Mouse (Mus musculus) intestine, embryonic 16.5 days (tissue): ENCODE results near the gene Stra8. TPM values are rescaled to one million over a fixed set of nuclear protein-coding genes. Genes with fewer than 3 reads are reported as not detected.

Source experiments
- ATAC-seq: fragments of 200-750 bp; cut with Nextera tagmentation; 2 replicates; pipeline ENCODE4 v1.8.0; 2017; ENCODE audit warnings: moderate TSS enrichment, moderate library complexity
- H3K27ac ChIP-seq: fragments of 300-500 bp; sonication (generic); 2 replicates; pipeline ENCODE4 v1.5.1; 2014; ENCODE audit warnings: mild to moderate bottlenecking, low read length
- H3K27me3 ChIP-seq: fragments of 300-500 bp; sonication (generic); replicated peaks from 2 replicates; pipeline ENCODE4 v1.6.1; 2014; ENCODE audit warnings: low read length, control low read depth, mixed read lengths; ENCODE audit not compliant: control insufficient read depth, insufficient read depth
- H3K36me3 ChIP-seq: fragments of 300-500 bp; sonication (generic); 2 replicates; pipeline ENCODE4 v1.6.1; 2014; ENCODE audit warnings: low read length, control low read depth; ENCODE audit not compliant: control insufficient read depth, insufficient read depth
- H3K4me1 ChIP-seq: fragments of 300-500 bp; sonication (generic); 2 replicates; pipeline ENCODE4 v1.6.1; 2014; ENCODE audit warnings: low read length, control low read depth, mixed read lengths; ENCODE audit not compliant: control insufficient read depth, insufficient read depth
- H3K4me2 ChIP-seq: fragments of 300-500 bp; sonication (generic); 2 replicates; pipeline ENCODE4 v1.6.1; 2014; ENCODE audit warnings: low read depth, low read length, control low read depth
- H3K4me3 ChIP-seq: fragments of 300-500 bp; sonication (generic); 2 replicates; pipeline ENCODE4 v1.5.1; 2014; ENCODE audit warnings: mild to moderate bottlenecking, low read length
- H3K9ac ChIP-seq: fragments of 300-500 bp; sonication (generic); 2 replicates; pipeline ENCODE4 v1.6.1; 2014; ENCODE audit warnings: low read depth, low read length
- H3K9me3 ChIP-seq: fragments of 300-500 bp; sonication (generic); 2 replicates; pipeline ENCODE4 v1.6.1; 2016; ENCODE audit warnings: low read length, control low read depth; ENCODE audit not compliant: control insufficient read depth
- WGBS: fragments of 180-500 bp; shearing (Covaris S2); extraction: QIAGEN DNeasy Blood & Tissue Kit; methylation state at CpG from one replicate; pipeline ENCODE4 v1.1.7; 2014; 5-methylcytosine and 5-hydroxymethylcytosine counted together
- polyA plus RNA-seq: library from polyadenylated mRNA; unstranded; fragments of >200 nt; fragmentation: Nextera tagmentation; extraction: Ambion mirVana; gene quantifications from 2 replicates; pipeline ENCODE4 v1.2.1, GENCODE M21; 2015

Stra8 gene
- polyA plus RNA-seq, 1 experiment from 2014 or later = not detected

DNA sequence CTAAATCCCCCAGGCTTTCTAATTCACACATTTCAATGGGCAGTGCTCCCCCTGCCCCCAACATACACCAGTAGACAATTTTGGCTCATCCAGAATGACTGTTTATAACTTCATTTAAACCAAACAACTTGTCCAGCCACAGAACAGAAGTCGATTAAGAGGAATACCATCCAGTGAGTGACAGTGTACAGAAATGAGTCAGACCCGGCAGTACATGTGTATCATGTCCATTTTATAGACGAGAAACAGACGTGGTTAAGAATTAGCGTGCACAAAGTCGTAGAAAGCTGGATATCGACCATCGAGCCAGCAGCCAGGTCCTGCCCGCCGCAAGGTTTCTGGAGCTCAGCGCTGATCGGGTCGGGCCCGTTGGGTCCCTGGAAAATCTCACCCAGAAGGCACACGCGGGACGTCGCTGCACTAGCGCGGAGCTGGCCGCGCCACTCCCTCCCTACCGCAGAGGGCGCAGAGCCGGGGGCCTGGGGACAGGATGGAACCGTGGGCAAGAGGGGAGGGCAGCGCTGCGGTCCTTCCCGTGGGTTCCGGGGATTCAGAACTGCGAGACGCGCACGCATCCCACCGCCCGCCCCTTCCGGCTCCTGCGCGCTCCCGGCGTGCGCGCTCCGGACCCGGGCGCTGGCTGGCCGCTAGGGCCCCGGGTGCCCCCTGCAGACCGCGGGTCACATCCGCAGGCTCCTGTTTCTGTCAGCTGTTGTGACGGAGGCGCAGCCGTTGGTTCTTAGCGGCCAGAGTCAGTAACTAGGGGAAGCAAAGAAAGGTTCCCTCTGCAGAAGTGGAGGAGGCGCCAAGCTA, 42.2 kb upstream of the Stra8 start, which contains the start of gene Cyren:
Cyren (minus strand) TSS at position 552 of the 813 bp plus-strand sequence.
- WGBS = under 1% methylated on average over 56 of the region's 56 CpGs
- no peaks in the 10 kb centered on the region for H3K36me3 ChIP-seq

DNA sequence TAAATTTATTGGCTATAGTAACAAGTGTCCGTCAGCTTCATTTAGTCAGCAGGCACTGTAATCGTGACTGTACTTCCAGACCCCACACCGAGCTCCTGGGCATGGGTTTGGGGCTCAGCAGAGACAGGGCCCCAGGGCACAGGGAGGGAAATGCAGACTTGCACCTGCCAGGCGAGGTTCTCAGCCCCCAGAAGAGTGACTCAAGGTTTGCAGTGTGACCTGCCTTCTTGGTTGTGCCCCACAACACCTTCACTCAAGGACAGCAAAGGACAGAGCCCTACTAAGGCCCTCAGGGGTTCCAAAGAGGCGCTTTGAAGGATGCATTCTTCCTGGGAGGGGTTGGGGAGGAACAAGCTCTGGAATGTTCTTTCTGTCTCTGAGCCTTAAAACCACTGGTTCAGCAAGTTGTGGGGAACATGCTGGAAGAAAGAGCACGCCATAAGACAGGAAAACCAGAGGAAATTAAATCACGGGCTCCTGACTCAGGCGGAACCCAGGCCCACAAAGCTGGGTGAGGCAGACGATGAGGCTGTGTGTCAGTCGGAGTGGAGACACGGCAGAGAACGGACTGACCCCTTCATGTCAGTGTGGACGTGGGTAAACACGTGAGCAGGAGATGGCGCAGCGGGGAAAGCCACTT, 40.7 kb upstream of the Stra8 start:
- H3K27ac ChIP-seq = no peak overlapping the region

More for the DNA sequence above, 42.2 kb upstream of the Stra8 start, which contains the start of gene Cyren:
- Histone ChIP-seq H3K4me3 (peak within 1 kb of the TSS; percentile 75), H3K9me3 (no peaks in the 10 kb centered on the region), H3K9ac (peak within 1 kb of the TSS; percentile 93), H3K27ac (peak within 1 kb of the TSS; percentile 95), H3K27me3 (no peaks in the 10 kb centered on the region), H3K4me1 (peaks cover 27% of the 10 kb centered on the region), H3K4me2 (peak within 1 kb of the TSS; percentile 70)
- ATAC-seq = peak; percentile 89

DNA sequence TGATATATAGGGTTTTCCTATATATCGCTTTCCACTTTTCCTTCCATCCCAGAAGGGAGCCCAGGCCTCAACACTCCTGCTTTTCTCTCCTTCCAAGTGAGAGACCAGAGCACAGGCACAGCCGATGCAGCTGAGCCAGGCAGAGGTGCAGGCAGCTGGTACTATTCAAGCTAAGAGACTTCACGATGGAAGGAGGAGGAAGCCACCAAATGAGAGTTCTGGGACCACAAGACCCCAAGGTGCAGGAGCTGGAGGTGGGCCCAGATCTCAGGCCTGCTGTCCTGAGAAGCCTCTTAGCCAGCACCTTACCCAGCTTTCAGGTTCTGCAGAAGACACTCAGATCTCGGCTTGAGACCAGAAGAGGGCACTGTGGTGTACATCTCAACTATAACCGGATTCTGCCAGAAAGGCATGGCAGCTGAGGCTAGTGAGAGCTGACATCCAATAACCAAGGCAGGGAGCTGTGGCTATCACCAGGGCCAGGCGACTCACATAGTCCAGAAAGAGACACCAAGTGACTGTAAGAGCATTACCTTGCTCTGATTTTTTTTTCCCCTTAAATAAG, 40.0 kb upstream of the Stra8 start:
- WGBS = 58% methylated on average over 6 of the region's 6 CpGs
- H3K4me3 ChIP-seq = no peak overlapping the region
- no peak overlapping the region for H3K9ac ChIP-seq
- no peak for ATAC-seq
- H3K4me1 ChIP-seq = peaks cover 22% of the 10 kb centered on the region
- no peak overlapping the region for H3K4me2 ChIP-seq
- no peaks in the 10 kb centered on the region for H3K9me3 ChIP-seq
- no peak overlapping the region for H3K27ac ChIP-seq
- H3K27me3 ChIP-seq = no peaks in the 10 kb centered on the region
- no peaks in the 10 kb centered on the region for H3K36me3 ChIP-seq

More for the DNA sequence above, 40.7 kb upstream of the Stra8 start:
- Histone ChIP-seq H3K4me2 (no peak overlapping the region), H3K4me1 (peaks cover 27% of the 10 kb centered on the region), H3K9me3 (no peaks in the 10 kb centered on the region), H3K36me3 (no peaks in the 10 kb centered on the region), H3K27me3 (no peaks in the 10 kb centered on the region), H3K4me3 (no peak overlapping the region), H3K9ac (no peak overlapping the region)
- ATAC-seq = no peak
- 89% methylated on average over 16 of the region's 16 CpGs for WGBS

DNA sequence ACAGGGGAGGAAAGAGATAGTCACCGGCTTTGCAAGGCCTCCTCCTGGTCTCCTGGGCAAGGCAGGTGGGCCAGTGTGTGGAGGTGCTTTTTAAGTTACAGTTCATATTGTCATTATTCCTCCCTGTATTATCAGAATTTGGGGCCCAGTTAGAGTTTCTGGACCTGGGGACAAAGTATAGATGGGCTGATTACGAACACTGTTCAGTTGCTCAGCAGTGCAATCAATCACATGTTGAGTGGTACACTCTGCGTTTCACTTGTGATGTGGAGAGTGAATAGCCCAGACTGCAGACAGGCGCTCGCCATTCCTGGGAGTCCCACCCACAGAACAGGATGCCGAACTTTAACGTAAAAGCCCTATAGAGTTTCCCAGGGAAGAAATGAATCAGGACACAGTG, 35.2 kb upstream of the Stra8 start:
- H3K4me1 ChIP-seq = no peaks in the 10 kb centered on the region
- 71% methylated on average over 7 of the region's 7 CpGs for WGBS
- H3K36me3 ChIP-seq = no peaks in the 10 kb centered on the region
- ATAC-seq = peak; percentile 83
- H3K9ac ChIP-seq = no peak overlapping the region
- H3K27ac ChIP-seq = peak overlapping the region; percentile 88
- 0 out of 2 replicates have a peak overlapping the region, but pooled peaks have one; percentile 1 for H3K4me2 ChIP-seq
- H3K27me3 ChIP-seq = no peaks in the 10 kb centered on the region
- no peak overlapping the region for H3K4me3 ChIP-seq
- no peaks in the 10 kb centered on the region for H3K9me3 ChIP-seq

DNA sequence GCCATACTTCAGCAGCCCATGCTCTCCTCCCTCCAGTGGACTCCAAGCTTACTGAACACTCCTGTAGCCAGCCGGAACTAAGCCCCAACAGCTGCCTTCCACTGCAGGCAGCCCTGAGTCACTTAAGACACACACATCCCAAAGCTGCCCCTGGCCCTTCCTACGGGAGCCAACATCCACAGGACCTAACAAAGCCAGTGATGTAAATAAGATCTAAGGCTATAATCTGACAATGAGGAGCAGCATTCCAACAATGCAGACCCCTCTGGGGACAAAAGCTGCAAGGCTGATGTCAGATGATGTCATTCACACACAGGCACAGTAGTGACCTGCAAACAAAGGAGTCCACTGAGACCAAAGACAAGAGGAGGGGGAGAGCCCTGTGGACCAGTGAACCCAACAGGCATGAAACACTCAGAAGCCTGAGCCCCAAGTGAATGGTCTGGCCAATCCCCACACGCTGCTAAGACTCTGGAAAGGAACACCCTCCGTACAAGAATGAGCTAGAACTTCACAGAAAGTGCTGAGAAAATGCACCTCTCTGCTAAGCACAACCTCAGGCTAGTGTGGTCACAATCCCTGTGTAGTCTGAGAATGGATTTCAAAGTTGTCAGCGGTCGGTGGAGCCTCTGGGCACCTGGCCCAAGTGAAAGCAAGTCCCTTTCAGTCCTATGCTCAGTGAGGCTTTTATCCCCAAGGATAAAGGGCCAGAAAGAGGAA, 32.7 kb upstream of the Stra8 start:
- H3K4me1 ChIP-seq = no peaks in the 10 kb centered on the region
- 79% methylated on average over 6 of the region's 6 CpGs for WGBS
- no peaks in the 10 kb centered on the region for H3K9me3 ChIP-seq
- H3K36me3 ChIP-seq = no peaks in the 10 kb centered on the region; the same call in 1 of the 2 replicates
- no peak overlapping the region for H3K9ac ChIP-seq
- no peak overlapping the region for H3K4me3 ChIP-seq
- ATAC-seq = no peak
- no peak overlapping the region for H3K27ac ChIP-seq
- H3K4me2 ChIP-seq = no peak overlapping the region
- no peaks in the 10 kb centered on the region for H3K27me3 ChIP-seq

DNA sequence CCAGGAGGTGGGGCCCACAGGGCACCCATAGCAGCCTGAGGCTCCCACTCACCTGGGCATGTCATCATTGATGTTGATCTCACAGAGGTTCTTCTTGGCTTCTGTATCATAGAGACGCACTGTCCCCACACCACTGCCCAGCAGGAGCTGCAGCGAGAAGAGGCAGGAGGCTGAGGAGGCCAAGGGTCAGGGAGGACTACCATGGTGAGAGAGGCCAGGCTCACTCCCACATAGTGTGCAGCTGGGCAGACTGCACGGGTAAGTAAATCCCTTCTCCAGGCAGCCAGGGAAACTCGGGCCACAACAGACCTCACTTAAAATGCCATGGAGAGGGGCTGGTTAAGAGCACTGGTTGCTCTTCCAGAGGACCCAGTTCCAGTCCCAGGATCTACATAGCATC, 30.8 kb upstream of the Stra8 start:
- no peaks in the 10 kb centered on the region; the same call in 1 of the 2 replicates for H3K36me3 ChIP-seq

DNA sequence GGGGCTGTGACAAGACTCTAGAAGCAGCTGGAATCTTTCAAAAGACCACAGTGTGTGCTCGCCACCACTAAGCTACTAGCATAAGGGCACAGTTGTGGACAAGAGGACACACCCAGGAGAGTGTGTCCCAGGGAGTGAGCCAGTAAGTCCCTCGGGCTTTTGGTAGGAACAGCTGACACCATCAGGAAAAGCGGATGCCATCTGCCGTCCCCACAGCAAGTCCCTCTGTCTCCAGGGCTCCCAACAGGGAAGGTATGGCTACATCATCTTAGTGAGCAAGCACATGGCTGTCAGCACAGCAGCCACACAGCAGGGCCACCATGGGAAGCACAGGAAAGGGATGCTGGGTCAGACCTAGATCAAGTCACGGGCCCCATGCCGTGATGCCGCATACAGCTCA, 24.4 kb upstream of the Stra8 start:
- Histone ChIP-seq H3K9me3 (no peaks in the 10 kb centered on the region), H3K4me1 (no peaks in the 10 kb centered on the region), H3K4me3 (no peak overlapping the region), H3K36me3 (peaks cover 11% of the 10 kb centered on the region), H3K27ac (no peak overlapping the region), H3K9ac (no peak overlapping the region), H3K27me3 (no peaks in the 10 kb centered on the region), H3K4me2 (no peak overlapping the region)
- ATAC-seq = no peak
- 87% methylated on average over 7 of the region's 7 CpGs for WGBS

More for the DNA sequence above, 30.8 kb upstream of the Stra8 start:
- H3K27ac ChIP-seq = no peak overlapping the region
- H3K4me3 ChIP-seq = no peak overlapping the region
- ATAC-seq = no peak
- H3K27me3 ChIP-seq = no peaks in the 10 kb centered on the region
- WGBS = 58% methylated on average over 4 of the region's 4 CpGs
- H3K4me2 ChIP-seq = no peak overlapping the region
- H3K9me3 ChIP-seq = no peaks in the 10 kb centered on the region
- H3K9ac ChIP-seq = no peak overlapping the region
- H3K4me1 ChIP-seq = no peaks in the 10 kb centered on the region

DNA sequence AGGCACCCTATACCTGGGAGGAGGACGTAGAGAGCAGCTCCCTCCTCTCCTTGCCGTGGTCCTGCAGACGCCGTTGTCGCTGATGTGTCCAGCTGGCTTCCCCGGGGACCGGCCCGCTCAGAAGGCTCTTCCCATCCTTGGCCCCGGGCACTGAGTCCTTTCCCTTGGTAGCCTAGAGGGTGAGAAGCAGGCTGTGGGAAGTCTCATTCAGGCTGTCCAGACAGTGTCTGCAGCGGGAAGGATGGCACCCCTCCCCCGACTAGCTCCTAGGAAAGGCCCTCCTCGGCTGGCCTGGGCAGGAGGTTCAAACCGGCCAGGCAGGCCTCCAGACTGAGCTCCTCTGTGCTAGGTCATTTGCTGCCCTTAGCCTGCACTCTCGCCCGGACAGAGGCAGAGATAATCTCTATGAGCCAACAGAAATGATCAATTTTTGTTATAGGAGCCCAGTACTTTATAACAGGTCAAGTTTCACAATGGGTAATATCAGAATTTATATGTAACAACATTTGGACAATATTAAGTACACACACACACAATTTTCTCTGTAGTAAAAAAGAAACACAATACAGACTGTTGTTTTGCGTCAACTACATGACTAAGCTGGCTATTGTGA, 23.7 kb upstream of the Stra8 start:
- no peak overlapping the region for H3K27ac ChIP-seq
- peaks cover 11% of the 10 kb centered on the region for H3K36me3 ChIP-seq
- no peak overlapping the region for H3K9ac ChIP-seq
- H3K27me3 ChIP-seq = no peaks in the 10 kb centered on the region
- no peak overlapping the region for H3K4me3 ChIP-seq
- WGBS = 65% methylated on average over 16 of the region's 16 CpGs
- H3K9me3 ChIP-seq = no peaks in the 10 kb centered on the region
- no peak for ATAC-seq
- no peak overlapping the region for H3K4me2 ChIP-seq
- no peaks in the 10 kb centered on the region for H3K4me1 ChIP-seq
